Mouse (Mus musculus): ENCODE measurements around the gene Krtap4-16.
"Not testable (repeated sequence)": the region's sequence is repeated elsewhere in the genome, so short reads cannot be mapped to it uniquely, and the experiment has no call there.

DNA sequence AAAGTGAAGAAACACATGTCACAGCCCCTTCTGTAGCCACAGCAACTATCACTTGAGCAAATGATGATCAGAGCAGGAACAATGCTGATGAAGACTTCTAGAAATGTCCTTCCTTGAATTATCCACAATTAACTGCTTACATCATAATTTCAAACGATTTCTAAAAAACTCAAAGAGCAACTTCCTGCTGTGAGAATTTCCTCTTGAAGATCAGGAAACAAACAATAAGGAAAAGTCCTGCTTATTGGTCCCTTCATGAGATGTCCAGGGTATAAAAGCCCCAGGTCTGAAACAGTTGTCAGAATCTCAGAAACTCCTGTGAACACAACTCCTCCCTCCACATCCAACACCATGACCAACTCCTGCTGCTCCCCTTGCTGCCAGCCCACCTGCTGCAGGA is 27.5 kb upstream of the Krtap4-16 start, which contains the start of gene Gm11567:
- not testable (repeated sequence) for TF ChIP-seq CTCF (IDR thresholded peaks at IDR 0.05; ENCODE audit: borderline replicate concordance, insufficient read depth, low read depth, low read length); POLR2A (IDR thresholded peaks at IDR 0.05; ENCODE audit: borderline replicate concordance, insufficient read depth, low read length)
